Mouse (Mus musculus) kidney, postnatal 0 days (tissue): ENCODE results near the gene Prss33. TPM values are rescaled to one million over a fixed set of nuclear protein-coding genes. Genes with fewer than 3 reads are reported as not detected.
A peak's percentile ranks its signal among the peaks of the same experiment; 100 is the strongest.

Source experiments
- ATAC-seq: fragments of 200-750 bp; cut with Nextera tagmentation; replicated peaks from 2 replicates; pipeline ENCODE4 v1.8.0; 2017; ENCODE audit warnings: low read depth, moderate number of reproducible peaks, moderate TSS enrichment, moderate library complexity; ENCODE audit not compliant: low FRiP score
- DNase-seq: peaks from one replicate; pipeline ENCODE4 v3.0.0-alpha.2; 2016; ENCODE audit warnings: low spot score
- H3K27ac ChIP-seq: fragments of 300-500 bp; sonication (generic); 2 replicates; pipeline ENCODE4 v1.5.1; 2014; ENCODE audit warnings: mild to moderate bottlenecking
- H3K27me3 ChIP-seq: fragments of 300-500 bp; sonication (generic); 2 replicates; pipeline ENCODE4 v1.6.1; 2014; ENCODE audit warnings: low read length, mixed read lengths; ENCODE audit not compliant: insufficient read depth
- H3K36me3 ChIP-seq: fragments of 300-500 bp; sonication (generic); 2 replicates; pipeline ENCODE4 v1.6.1; 2014; ENCODE audit warnings: low read length, mixed read lengths; ENCODE audit not compliant: insufficient read depth
- H3K4me1 ChIP-seq: fragments of 300-500 bp; sonication (generic); replicated peaks from 2 replicates; pipeline ENCODE4 v1.6.1; 2014; ENCODE audit warnings: antibody characterized with exemption, low read length, mixed read lengths; ENCODE audit not compliant: insufficient read depth
- H3K4me2 ChIP-seq: fragments of 300-500 bp; sonication (generic); 2 replicates; pipeline ENCODE4 v1.6.1; 2014; ENCODE audit warnings: mild to moderate bottlenecking, low read length, moderate library complexity, mixed read lengths
- H3K4me3 ChIP-seq: fragments of 300-500 bp; sonication (generic); replicated peaks from 2 replicates; pipeline ENCODE4 v1.5.1; 2014; ENCODE audit warnings: low read depth, low read length
- H3K9ac ChIP-seq: fragments of 300-500 bp; sonication (generic); 2 replicates; pipeline ENCODE4 v1.6.1; 2014; ENCODE audit warnings: low read depth, low read length
- H3K9me3 ChIP-seq: fragments of 300-500 bp; sonication (generic); replicated peaks from 2 replicates; pipeline ENCODE4 v1.6.1; 2016; ENCODE audit warnings: low read length, inconsistent platforms, mixed read lengths
- CTCF ChIP-seq: IDR thresholded peaks from 2 replicates; pipeline ENCODE4 v1.5.1; 2016; ENCODE audit warnings: antibody characterized with exemption, low read depth, mild to moderate bottlenecking, moderate library complexity
- WGBS: fragments of 180-500 bp; shearing (Covaris S2); extraction: QIAGEN DNeasy Blood & Tissue Kit; methylation state at CpG from one replicate; pipeline ENCODE4 v1.1.7; 2014; 5-methylcytosine and 5-hydroxymethylcytosine counted together
- polyA plus RNA-seq: library from polyadenylated mRNA; unstranded; fragments of >200 nt; fragmentation: Nextera tagmentation; extraction: Ambion mirVana; gene quantifications from 2 replicates; pipeline ENCODE4 v1.2.1, GENCODE M21; 2015

Gene Prss33
- polyA plus RNA-seq, 1 experiment from 2014 or later, result 0.11 TPM

DNA sequence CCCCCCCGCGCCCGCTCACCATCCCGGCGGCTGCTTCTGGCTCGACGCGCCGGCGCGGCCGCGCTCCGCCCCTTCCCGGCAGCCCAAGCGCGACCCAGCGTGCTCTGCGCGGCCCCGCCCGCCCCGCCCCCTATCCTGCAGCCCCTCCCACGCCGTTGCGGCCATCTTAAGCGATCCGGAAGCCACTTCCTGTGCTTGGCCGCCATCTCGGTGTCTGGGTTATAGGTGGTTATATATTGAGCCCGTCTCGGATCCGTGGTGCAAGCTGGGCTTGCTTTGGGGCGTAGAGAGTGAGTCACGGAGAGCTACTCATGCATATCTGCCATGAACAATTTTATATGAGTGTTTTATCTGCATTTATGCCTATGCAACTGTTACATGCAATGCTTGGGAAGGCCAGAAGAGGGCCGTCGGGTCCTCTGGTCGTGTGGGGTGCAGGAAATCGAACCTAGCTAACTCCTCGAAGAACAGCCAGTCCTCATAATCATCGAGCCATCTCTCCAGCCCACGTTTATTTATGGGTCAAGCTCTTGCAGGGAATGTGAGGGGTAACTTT lies 6.7 kb downstream of the Prss33 start, which contains the start of gene Elob:
TSS of gene Elob (minus strand) at position 73 of the 556 bp plus-strand sequence.
- ATAC-seq (peak; percentile 91), DNase-seq (peak; percentile 95)
- H3K4me3 ChIP-seq, result peak within 1 kb of the TSS; percentile 70
- H3K36me3 ChIP-seq, result peaks cover 20% of the 10 kb centered on the region; the same call in 1 of the 2 replicates
- peak within 1 kb of the TSS; percentile 69 for H3K9ac ChIP-seq
- peak within 1 kb of the TSS; percentile 91 for H3K27ac ChIP-seq
- under 1% methylated on average over 32 of the region's 42 CpGs for WGBS
- peak; percentile 66 for TF ChIP-seq CTCF
- no peaks in the 10 kb centered on the region; the same call in 1 of the 2 replicates for H3K4me1 ChIP-seq
- H3K9me3 ChIP-seq, result no peaks in the 10 kb centered on the region
- H3K4me2 ChIP-seq, result peak within 1 kb of the TSS; percentile 86
- H3K27me3 ChIP-seq, result no peaks in the 10 kb centered on the region

GRCm38 (mm10) chr17:23828271-23829001 lies 7.4 kb downstream of the Prss33 start:
- peak; percentile 61 for DNase-seq
- WGBS, result under 1% methylated on average over 47 of the region's 47 CpGs
- ATAC-seq, result peak; percentile 68

DNA sequence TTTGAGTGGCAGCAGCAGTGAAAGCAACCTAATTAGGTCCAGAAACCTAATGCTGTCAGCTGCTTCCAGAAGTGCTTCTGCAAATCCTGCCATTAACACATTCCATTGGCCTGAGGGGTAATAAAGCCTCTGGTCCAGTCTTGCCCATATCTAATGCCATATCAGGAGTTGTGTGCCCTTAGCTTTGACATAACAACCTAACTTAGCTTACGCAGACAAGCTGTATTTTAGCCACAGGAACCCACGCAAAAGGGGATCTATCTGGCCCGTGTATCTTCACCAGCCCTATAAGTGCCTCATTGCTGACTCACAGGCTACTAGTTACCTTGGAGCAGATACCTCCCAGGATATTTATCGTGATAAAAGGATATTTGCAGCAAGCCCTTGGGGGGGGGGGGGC lies 10.3 kb downstream of the Prss33 start:
- Histone ChIP-seq H3K4me2 (no peak overlapping the region), H3K27me3 (no peaks in the 10 kb centered on the region), H3K27ac (no peak overlapping the region), H3K9ac (no peak overlapping the region), H3K36me3 (peaks cover 50% of the 10 kb centered on the region), H3K9me3 (no peaks in the 10 kb centered on the region), H3K4me3 (no peak overlapping the region), H3K4me1 (no peaks in the 10 kb centered on the region; the same call in 1 of the 2 replicates)
- DNase-seq (no peak), ATAC-seq (no peak)
- no peak for TF ChIP-seq CTCF
- 83% methylated on average over 4 of the region's 4 CpGs for WGBS

More at GRCm38 (mm10) chr17:23828271-23829001, 7.4 kb downstream of the Prss33 start:
- peaks cover 26% of the 10 kb centered on the region for H3K36me3 ChIP-seq
- H3K27me3 ChIP-seq, result no peaks in the 10 kb centered on the region
- TF ChIP-seq CTCF, result peak; percentile 11; the same call in 1 of the 2 replicates
- H3K9me3 ChIP-seq, result no peaks in the 10 kb centered on the region
- no peaks in the 10 kb centered on the region; the same call in 1 of the 2 replicates for H3K4me1 ChIP-seq
- H3K4me3 ChIP-seq, result peak overlapping the region; percentile 70
- peak overlapping the region; percentile 91 for H3K27ac ChIP-seq
- peak overlapping the region; percentile 86 for H3K4me2 ChIP-seq
- peak overlapping the region; percentile 69 for H3K9ac ChIP-seq

- no peak for DNase-seq
- Histone ChIP-seq H3K27me3 (no peaks in the 10 kb centered on the region), H3K4me3 (no peak overlapping the region), H3K4me2 (no peak overlapping the region), H3K36me3 (peaks cover 70% of the 10 kb centered on the region), H3K27ac (no peak overlapping the region), H3K4me1 (no peaks in the 10 kb centered on the region; the same call in 1 of the 2 replicates), H3K9ac (no peak overlapping the region), H3K9me3 (peaks cover 12% of the 10 kb centered on the region)
- no peak for ATAC-seq
- 88% methylated on average over 12 of the region's 12 CpGs for WGBS
- no peak for TF ChIP-seq CTCF
Observed at GRCm38 (mm10) chr17:23823614-23824013, 12.2 kb downstream of the Prss33 start.

GRCm38 (mm10) chr17:23823018-23823417 lies 12.8 kb downstream of the Prss33 start:
- DNase-seq, result no peak
- WGBS, result 73% methylated on average over 16 of the region's 16 CpGs
- Histone ChIP-seq H3K27ac (no peak overlapping the region), H3K9me3 (peaks cover 15% of the 10 kb centered on the region), H3K9ac (no peak overlapping the region), H3K27me3 (no peaks in the 10 kb centered on the region), H3K4me1 (no peaks in the 10 kb centered on the region; the same call in 1 of the 2 replicates), H3K4me3 (no peak overlapping the region), H3K36me3 (peaks cover 76% of the 10 kb centered on the region), H3K4me2 (no peak overlapping the region)
- TF ChIP-seq CTCF, result no peak
- no peak; the same call in 1 of the 2 replicates for ATAC-seq

GRCm38 (mm10) chr17:23822094-23822493 lies 13.8 kb downstream of the Prss33 start:
- WGBS, result 71% methylated on average over 6 of the region's 6 CpGs
- H3K27ac ChIP-seq, result no peak overlapping the region
- ATAC-seq (no peak), DNase-seq (no peak)
- peaks cover 15% of the 10 kb centered on the region for H3K9me3 ChIP-seq
- peaks cover 85% of the 10 kb centered on the region for H3K36me3 ChIP-seq
- no peak overlapping the region for H3K4me3 ChIP-seq
- no peak for TF ChIP-seq CTCF
- H3K9ac ChIP-seq, result no peak overlapping the region
- H3K27me3 ChIP-seq, result no peaks in the 10 kb centered on the region
- no peaks in the 10 kb centered on the region for H3K4me1 ChIP-seq
- H3K4me2 ChIP-seq, result no peak overlapping the region
